Mouse (Mus musculus): Measurements from ENCODE around the gene Ctnnal1.

The Ctnnal1 gene

DNA sequence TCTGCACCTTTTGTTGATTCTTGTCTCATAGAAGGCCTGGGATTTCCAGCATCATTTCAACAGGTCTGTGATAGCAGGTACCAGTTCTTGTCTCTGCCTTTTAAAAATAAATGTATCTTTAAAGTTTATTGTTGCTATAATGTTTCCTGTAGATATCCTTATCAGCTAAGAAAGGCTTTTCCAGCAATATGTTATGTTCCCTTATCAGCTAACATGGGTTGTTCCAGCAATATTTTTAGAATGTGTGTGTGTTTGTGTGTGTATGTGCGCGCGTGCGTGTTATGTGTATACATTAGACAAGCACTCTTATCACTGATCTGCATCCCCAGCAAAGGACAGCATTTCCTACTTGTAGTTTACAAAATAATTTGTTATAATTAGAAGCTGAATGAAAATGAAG, 3.4 kb downstream of the Ctnnal1 start:
- no peak for DNase-seq (ENCODE audit: low spot score in 2 of 2)

DNA sequence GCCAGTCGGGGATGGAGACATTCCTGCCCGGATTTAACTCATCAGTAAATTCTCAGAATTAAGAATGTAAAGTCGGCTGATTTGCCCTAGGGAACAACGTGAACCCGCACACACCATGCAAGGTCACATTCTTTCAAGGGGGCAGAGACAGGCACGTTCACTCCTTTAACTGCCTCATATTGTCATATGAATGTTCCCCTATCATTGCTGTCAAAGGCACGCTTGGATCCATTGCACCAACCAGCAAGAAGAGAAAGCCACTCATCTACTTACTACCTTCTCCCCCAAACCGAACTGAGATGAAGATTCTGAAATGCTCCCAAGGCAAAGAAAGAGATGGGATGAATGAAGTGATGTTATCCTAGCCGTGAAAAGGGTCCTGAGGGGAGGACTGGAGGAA, 6.3 kb downstream of the Ctnnal1 start:
- DNase-seq (ENCODE audit: low spot score in 2 of 2), result no peak

DNA sequence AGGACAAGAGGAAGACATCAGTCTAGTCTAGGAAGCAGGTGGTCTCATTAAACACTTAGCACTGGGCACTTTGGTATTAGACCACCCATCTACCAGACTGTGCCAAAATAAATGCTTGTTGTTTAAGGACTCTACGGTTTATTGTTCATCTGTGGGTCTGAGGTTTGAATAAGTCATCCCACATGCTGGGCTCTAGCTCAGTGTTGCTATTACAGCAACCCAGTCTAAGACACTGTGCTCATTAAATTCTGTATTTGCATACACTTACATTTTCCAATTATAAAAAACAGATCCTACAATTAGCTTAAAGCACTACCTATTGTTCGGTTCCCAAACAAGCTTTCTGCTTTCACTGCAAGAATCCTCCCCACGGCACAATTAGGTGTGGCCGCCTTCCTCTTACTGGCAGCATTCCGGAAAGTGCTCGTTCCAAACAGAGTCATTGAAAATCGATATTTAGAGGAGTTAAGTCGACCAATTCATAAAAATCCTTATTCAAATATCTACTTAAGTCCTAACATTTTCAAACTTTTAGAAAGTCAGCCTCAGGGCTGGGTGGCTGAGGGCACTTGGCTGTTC, 8.5 kb downstream of the Ctnnal1 start:
- no peak for DNase-seq (ENCODE audit: low spot score in 2 of 2)

DNA sequence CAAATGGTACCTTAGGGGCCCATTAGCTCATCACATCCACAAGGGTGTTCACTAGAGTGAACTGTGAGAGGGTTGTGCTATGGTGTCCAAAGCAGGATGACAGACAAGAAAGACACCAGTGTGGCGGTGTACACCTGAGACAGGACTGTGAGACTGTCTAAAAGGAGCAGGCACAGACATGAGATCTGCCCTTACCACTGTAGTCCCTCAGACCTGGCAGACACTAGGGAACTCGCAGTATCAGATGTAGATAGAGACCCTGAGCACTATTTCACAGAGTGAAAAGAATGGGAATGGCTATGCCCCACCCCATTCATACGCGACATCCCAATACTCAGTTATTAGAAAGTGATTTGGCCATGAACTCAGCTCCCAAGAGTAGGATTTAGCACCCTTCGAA, 9.1 kb downstream of the Ctnnal1 start:
- DNase-seq (ENCODE audit: low spot score in 2 of 2), result no peak

DNA sequence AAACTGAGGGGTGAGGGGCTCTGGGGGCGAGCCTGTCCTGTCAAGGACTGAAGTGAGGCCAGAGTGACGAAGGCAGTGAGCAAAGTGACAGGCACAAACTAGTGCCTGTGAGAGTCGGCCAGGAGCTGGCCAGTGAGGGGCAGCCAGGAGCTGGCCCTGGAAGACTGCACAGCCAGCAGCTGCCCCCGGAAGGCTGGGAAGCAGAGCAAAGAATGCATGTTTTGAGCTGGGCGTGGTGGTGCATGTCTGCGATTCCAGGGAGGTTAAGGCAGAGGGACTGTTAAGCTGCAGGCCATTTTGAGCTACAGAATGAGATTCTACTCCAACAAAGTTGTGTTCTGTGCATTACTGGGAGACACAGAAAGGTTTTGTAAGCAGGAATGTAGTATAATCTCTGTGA, 14.3 kb downstream of the Ctnnal1 start:
- DNase-seq (ENCODE audit: low spot score in 2 of 2), result no peak

DNA sequence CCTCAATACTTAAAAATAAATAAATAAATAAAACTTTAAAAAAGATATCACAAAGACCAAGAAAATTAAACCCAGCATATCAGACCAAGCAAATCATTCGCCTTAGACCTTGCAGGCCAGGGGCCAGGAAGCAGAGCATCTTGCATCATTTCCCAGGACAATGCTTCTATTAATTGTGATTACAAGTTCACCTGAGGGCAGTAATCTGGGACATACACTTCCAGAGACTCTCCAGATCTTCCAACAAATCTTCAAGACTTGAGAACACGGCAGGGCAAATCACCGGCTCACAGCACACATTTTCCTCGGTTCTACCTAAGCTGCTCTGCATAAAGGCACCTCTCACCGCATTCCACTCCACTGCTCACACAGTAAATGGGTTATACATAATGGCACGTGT, 16.9 kb downstream of the Ctnnal1 start:
- no peak for DNase-seq (ENCODE audit: low spot score in 2 of 2)

DNA sequence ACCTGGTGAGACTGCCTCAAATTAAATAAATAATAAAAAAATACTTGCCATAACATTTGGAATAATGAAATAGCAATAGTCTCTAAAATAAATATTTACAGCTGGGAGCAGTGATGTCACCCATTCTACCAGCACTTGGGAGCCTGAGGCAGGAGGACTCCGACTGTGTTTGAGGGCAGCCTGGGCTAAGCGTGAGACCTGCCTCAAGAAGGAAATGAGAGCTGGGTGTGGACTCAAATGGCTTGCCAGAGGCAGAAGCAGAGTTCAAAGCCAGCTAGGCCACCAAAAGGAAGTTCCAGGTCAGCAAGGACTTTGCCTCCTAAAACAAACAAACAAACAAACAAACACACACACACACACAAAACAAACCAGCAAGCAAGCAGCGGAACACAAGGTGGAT, 17.6 kb downstream of the Ctnnal1 start:
- DNase-seq (ENCODE audit: low spot score in 2 of 2), result no peak

DNA sequence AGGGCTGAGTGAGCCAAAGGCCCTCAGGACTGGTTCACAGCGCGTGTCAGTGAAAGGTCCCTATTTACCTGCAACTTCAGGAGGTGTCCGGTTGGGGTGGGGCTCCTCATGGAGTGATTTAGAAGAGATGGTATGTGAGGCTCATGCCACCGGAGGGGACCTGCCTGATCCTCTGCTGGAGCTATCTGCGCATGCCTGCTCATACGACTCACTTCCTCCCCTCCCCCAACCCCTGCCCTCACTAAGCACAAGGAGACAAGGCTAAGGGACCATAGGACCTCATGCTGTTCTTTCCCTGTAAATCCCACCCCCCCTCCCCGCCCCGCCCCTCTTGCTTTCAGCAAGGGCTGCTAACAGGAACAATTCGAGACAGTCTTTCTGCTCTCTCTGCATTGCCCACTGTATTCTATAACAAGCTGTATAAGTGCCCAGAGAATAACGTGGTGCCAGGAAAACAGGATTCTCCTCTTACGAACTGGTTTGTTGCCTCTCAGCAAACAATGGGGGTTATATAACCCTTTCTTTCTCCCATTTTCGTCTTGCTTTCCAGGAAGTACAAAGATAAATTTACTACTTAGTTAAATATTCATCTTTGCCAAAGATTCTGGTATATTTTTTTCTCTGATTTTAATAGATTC, 19.0 kb downstream of the Ctnnal1 start:
- no peak for DNase-seq (ENCODE audit: low spot score in 2 of 2)

DNA sequence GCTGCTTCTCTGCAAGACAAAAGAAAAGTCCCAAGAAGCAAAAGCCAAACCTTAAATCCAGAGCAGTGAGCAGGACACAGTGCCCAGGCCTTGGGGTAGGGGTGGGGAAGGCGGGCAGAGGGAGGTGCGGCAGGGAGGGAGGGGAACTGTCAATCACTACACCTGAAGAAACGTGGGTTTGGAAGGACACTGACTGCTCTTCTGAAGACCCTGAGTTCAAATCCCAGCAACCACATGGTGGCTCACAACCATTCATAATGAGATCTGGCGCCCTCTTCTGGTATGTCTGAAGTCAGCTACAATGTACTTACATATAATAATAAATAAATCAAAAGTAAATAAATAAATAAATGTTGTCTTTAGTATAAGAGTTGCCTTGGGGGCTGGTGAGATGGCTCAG, 20.1 kb downstream of the Ctnnal1 start:
- DNase-seq (ENCODE audit: low spot score in 2 of 2), result no peak

DNA sequence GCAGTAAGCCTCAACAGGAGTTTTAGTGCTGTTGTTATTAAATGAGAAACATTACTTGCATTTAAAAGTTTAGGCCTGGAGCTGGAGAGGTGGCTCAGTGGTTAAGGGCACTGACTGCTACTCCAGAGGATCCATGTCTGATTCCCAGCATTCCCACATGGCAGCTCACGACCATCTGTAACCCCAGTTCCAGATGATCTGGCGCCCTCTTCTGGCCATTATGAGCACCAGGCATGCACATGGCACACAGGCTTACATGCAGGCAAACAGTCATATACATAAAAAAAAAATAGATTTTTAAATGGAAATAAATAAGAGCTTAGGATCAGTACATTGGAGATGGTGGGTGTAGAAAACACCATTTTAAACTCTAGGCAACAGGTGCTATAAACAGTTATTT, 21.0 kb downstream of the Ctnnal1 start:
- no peak for DNase-seq (ENCODE audit: low spot score in 2 of 2)

DNA sequence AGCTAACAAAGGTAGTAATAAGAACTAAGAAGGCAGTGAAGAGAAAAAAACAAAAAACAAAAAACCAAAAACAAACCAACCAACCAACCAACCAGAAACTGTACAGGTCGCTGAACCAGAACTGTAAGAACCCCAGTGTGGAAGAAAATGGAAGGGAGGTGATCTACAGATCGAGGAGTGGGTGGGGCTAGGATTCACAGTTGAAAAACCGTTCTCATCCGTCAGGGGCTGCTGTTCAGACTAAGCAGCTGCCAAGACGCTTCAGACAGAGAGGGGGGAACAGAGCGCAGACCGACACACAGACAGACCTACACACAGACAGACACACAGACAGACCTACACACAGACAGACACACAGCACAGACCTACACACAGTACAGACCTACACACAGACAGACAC, 22.5 kb downstream of the Ctnnal1 start:
- no peak for DNase-seq (ENCODE audit: low spot score in 2 of 2)

DNA sequence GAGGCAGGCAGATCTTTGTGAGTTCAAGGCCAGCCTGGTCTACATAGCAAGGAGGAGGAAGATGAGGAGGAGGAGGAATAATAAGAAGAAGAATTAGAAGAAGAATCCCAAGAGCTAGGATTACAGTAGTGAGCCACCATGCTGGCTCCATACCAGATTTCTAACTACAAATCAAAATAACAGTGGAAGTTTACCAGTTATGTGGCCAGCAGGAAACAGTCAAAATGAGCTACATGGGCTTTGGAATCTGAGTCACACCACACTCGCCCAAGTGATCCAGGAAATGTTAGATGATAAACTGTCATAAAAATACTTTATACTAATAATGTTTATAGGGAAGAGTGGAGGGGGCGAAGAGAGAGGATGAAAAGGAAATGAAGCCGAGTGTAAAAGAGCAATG, 24.7 kb downstream of the Ctnnal1 start:
- no peak for DNase-seq (ENCODE audit: low spot score in 2 of 2)

DNA sequence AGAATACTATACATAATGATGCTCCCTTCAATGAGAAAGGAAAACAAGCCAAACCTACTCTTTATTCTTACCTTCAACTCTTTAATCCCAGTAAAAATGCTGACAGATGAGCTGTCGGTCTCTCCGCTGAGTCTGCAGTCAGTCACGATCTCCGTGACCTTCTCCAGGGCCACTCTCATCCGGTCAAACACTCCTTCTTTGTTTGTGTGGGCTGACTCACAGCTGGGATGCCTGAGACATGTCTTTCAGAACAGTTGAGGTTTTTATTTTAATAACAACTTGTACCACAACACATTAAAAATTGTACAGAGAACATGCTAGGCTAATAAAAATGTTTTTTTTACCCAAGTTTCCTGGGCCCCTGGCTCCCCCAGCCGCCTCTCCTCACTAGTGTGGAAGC, 27.3 kb downstream of the Ctnnal1 start:
- no peak for DNase-seq (ENCODE audit: low spot score in 2 of 2)

DNA sequence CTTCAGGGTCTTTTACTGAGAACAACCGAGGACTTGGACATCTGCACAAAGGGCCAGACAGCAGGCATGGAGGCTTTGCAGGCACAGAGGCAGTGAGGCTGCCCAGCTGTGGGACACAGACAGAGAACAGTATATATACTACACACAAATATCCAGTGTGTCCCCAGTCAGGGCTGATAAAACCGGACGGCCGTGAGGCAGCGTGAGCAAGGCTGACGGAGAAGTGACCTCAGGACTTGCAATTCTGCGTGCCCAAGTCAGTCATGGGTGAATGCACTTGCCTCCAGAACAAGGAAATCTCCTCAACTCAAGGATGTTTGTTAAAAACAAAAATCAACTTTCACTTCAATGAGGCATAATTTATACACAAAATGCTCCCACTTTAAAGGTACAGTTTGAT, 33.0 kb downstream of the Ctnnal1 start:
- no peak for DNase-seq (ENCODE audit: low spot score in 2 of 2)

DNA sequence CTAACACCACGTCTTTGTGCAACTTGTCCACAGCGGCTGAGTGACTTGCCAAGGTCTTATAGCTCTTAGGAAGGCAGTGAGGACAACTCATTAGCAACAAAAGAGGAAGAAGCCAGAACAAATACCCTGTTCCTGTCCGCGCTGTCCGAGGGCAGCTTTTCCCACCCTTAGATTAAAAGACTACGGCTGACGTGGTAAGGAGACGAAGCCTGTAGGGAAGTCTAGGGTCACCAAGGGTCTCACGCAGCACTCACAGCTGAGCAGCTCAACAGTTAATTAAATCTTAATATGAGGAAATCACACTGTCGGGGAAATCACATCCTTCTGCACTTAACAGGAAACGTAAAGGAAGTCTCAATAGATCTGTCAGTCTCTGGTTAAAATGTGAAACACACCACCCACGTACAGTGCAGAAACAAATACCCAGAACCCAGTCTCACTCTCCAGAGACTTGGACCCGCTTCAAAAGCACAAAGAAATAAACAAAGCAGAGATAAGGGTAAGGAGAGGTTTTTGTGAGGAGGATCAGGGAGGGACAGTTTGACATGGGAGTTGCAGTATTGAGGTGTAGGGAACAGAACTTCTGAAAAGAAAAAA, 33.9 kb downstream of the Ctnnal1 start:
- no peak for DNase-seq (ENCODE audit: low spot score in 2 of 2)

DNA sequence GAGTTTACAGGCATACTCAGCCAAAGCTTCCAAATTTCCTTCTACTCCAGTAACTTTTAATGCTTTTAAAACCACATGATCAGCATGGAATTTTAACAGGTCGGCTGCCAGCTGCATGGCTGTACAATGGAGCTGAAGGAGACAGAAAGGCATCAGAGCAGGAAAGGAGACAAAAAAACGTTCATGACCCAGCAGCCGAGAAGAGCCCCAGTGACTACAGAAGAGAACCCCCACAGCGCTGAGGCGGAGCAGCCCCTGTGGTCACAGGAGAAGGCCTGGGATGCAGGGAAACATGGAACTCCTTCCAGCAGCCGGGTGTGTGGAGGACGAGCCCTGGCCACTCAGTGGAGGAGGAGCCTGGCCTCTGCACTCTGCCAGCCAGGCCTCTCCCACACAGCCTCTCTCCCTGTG, 35.5 kb downstream of the Ctnnal1 start:
- DNase-seq (ENCODE audit: low spot score in 2 of 2), result no peak

DNA sequence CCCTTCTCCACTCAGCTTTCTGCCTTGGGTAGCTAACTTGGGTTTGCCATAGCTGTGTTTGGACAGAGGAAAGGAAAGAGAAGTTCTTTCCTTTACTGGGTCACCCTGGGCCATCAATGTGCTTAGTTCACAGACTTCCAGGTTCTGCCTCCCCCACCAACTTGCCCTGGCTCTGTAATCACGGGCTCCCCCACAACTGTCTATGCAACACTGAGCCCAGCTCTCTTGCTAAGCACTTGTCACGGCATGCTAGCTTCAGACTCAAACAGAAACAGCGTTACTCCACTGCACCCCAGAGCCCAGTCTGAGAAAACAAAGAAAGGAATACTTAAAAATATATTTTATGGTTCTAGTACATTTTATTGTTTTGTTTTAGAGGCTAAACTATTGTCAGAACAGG, 36.1 kb downstream of the Ctnnal1 start:
- no peak for DNase-seq (ENCODE audit: low spot score in 2 of 2)

DNA sequence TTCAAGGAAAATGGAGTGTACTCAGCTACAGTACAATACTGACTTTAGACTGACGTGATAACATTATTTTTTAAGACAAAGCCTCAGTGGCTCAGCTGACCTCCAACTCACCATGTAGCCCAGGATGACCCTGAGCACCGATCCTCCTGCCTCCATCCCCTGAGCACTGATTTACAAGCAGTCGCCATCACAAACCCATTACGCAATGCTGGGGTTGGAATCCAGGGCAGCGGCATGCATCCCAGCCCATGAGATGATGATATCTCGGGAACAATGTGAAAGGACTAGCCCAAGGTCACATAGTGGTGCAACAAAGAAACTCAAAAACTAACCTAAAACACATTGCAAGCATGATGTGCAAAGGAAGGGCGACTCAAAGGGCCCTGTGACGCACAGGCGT, 40.8 kb downstream of the Ctnnal1 start:
- no peak for DNase-seq (ENCODE audit: low spot score in 2 of 2)

DNA sequence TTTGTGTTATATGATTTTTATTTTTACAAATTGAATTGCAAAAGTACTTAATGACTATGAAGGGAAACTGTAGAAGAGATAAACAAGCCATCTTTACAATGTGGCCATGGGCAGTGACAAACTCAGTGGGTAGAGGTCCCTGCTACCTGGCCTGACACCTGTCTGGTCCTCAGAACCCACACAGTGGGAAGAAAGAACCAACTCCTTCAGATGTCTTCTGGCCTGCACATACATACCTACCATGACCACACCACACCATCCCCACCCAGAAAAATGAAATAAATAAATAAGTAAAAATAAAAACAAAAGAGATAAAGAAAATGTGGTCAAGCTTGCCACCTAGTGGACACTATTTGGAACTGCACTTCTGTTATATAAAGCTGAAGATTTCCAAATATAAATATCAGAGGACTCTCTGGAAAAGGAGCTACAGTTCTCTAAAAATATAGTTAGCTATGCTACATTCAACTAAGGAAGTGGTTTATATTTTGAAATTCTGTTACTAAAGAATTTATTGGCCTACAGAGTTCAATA, 44.9 kb downstream of the Ctnnal1 start:
- DNase-seq (ENCODE audit: low spot score in 2 of 2), result no peak

DNA sequence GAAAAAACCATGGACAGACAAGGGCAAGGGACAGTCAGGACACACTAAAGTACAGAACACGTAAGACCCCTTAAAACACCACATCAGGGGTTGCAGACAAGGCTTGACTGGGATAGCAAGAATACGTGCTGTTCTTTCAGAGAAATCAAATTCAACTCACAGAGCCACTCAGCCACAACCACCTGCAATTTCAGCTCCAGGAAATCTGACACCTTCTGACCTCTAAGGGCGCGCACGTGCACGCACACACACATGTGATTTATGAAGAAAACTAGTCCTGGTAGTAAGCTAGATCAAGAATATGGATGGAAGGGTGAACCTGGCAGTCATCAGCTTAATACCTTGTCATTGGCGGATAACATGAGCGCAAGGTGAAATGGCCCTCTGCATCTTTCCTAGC, 49.9 kb downstream of the Ctnnal1 start:
- DNase-seq (ENCODE audit: low spot score in 2 of 2), result no peak

DNA sequence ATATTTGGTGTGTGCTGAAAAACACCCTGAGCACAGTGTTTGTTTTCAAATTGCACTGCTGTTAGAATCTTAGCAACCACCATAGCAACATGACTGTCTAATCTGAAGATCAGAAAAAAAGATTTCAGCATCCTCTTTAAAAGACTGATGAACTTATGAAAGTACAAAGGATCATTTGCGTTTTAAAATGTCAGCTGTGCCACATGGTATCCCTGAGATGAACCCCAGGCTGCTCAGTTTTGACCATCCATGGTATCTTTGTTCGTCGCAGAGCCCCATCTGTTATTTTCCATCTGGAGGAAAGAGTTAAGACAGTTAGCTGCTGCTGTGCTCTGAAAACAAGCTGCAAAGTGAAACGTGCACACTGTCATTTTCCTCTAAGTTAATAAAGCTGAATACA, 52.9 kb downstream of the Ctnnal1 start:
- no peak for DNase-seq (ENCODE audit: low spot score in 2 of 2)

DNA sequence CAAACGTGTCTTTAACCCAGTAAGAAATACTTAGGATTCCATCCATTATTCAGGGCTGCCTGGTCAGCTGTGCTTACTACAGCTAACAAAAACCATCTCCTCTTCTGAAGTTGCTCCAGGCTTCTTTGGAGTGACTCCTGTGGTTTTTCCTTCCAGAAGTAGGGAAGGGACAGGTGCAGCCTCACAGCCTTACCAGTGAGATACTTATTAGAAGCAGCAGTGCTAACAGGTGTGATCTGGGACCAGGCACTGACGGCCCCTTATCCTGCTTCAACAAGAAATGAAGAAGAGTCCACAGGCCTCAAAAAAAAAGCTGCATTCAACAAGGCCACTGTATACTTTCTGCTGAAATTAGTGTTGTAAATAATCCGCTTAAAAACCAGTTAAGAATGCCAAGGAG, 53.3 kb downstream of the Ctnnal1 start:
- no peak for DNase-seq (ENCODE audit: low spot score in 2 of 2)

DNA sequence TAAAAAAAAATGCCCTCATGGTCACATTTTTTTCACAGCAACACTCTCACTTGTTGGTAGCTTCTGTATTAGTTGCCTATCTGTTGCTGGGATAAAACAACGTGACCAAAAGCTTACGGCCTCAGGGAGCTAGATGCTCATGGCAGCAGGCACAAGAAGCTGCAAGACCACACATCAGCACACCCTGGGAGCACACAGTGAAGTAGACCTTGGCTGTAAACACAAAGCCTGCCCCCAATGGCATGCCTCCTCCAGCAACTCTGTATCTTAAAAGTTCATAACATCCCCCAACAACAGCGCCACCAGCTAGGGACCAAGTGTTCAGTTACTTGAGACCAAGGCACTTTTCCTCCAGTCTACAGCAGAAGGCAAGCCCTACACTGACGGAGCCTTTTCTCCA, 55.9 kb downstream of the Ctnnal1 start:
- no peak for DNase-seq (ENCODE audit: low spot score in 2 of 2)

All from natural killer cell, adult 2 months (primary cell).